Mouse (Mus musculus) spleen, adult 2 months (tissue): Measurements from ENCODE around the gene Sprtn. TPM values are rescaled to one million over a fixed set of nuclear protein-coding genes. Genes with fewer than 3 reads are reported as not detected.

Experiments used
- DNase-seq, 2 experiments: peaks; one replicate each; pipeline versions ENCODE4 v3.0.0 to v3.0.0-alpha.2; 2012 to 2021; ENCODE audit warnings: low spot score in 2 of 2, low read depth in 1 of 2
- H3K27ac ChIP-seq: fragments of 200-500 bp; 2 replicates; pipeline ENCODE4 v1.5.1; 2012; ENCODE audit warnings: low read length, inconsistent platforms; ENCODE audit not compliant: insufficient read depth
- H3K27me3 ChIP-seq: fragments of 200-500 bp; 2 replicates; pipeline ENCODE4 v1.6.1; 2012; ENCODE audit warnings: mild to moderate bottlenecking, moderate library complexity, low read length, inconsistent platforms; ENCODE audit not compliant: control insufficient read depth, insufficient read depth
- H3K36me3 ChIP-seq: fragments of 200-500 bp; 2 replicates; pipeline ENCODE4 v1.6.1; 2012; ENCODE audit warnings: mild to moderate bottlenecking, low read length, inconsistent platforms; ENCODE audit not compliant: control insufficient read depth, insufficient read depth
- H3K4me1 ChIP-seq: fragments of 200-500 bp; 2 replicates; pipeline ENCODE4 v1.6.1; 2011; ENCODE audit warnings: inconsistent platforms; ENCODE audit not compliant: control insufficient read depth, insufficient read depth, insufficient read length
- H3K4me3 ChIP-seq: fragments of 200-500 bp; 2 replicates; pipeline ENCODE4 v1.5.1; 2011; ENCODE audit warnings: mild to moderate bottlenecking, inconsistent platforms; ENCODE audit not compliant: insufficient read depth, insufficient read length; ENCODE audit errors: extremely low read depth
- CTCF ChIP-seq: fragments of 200-500 bp; IDR thresholded peaks from 2 replicates; pipeline ENCODE4 v1.5.1; 2011; ENCODE audit warnings: mild to moderate bottlenecking, inconsistent platforms; ENCODE audit not compliant: insufficient read depth, insufficient read length, insufficient replicate concordance; ENCODE audit errors: extremely low read depth
- POLR2A ChIP-seq: fragments of 200-500 bp; IDR thresholded peaks from 2 replicates; pipeline ENCODE4 v1.6.1; 2011; ENCODE audit warnings: low read depth, low read length, inconsistent platforms
- WGBS: fragments of 180-500 bp; shearing (Covaris S2); methylation state at CpG from one replicate; pipeline ENCODE4 v1.1.7; 2018; 5-methylcytosine and 5-hydroxymethylcytosine counted together
- polyA plus RNA-seq: library from polyadenylated mRNA; depleted of rRNA; stranded (reverse); fragments of >200 nt; gene quantifications from 2 replicates; pipeline ENCODE4 v1.2.3, GENCODE M21; 2012; rRNA removed

Gene Sprtn
- polyA plus RNA-seq, 1 experiment, result 11.2 TPM

DNA sequence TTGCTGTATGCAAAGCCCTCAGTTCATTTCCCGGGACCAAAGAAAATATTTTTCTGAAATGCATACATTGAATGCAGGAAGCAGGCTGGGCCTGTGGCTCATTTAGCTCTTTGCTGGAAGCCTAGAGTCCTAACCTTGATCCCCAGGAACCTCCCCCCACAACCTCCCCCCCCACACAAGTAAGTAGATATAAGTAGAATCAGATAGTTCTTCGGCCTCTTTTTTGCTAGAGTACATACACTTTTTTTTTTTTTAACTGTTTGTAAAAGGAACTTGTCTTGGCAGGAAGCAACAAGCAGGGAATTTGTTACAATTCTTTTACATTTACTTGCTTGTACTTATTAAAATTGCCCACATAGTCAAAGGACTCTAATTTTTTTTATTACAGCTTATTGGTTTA lies 53.2 kb downstream of the Sprtn start:
- no peak for DNase-seq
- Histone ChIP-seq H3K36me3 (no peaks in the 10 kb centered on the region), H3K4me1 (no peaks in the 10 kb centered on the region; the same call in 1 of the 2 replicates), H3K27ac (no peak overlapping the region), H3K4me3 (no peak overlapping the region), H3K27me3 (no peaks in the 10 kb centered on the region)
- TF ChIP-seq POLR2A (no peak), CTCF (no peak)
- WGBS, result 65% methylated on average over 2 of the region's 2 CpGs

DNA sequence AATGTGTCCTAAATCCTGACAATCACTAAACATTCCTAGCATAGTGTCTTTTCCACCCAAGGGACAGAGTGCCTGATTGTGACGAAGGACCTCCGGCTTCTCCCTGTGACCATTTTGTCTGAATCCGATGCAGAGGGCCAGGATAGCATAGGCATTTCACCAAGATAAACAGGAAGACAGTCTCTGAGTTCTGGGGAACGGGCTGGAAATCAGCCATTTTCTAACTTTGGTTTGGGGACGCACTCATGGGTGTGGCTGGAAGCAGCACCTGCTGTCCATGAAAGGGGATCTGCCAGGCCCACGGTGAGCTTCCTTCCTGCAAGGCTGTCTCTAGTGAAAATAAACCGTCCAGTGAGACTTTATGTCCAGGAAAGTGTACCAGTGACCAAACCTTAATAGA lies 55.5 kb downstream of the Sprtn start:
- no peaks in the 10 kb centered on the region; the same call in 1 of the 2 replicates for H3K4me1 ChIP-seq
- TF ChIP-seq CTCF (no peak), POLR2A (no peak)
- no peaks in the 10 kb centered on the region for H3K27me3 ChIP-seq
- no peak overlapping the region for H3K4me3 ChIP-seq
- no peak overlapping the region for H3K27ac ChIP-seq
- WGBS, result 72% methylated on average over 7 of the region's 7 CpGs
- H3K36me3 ChIP-seq, result no peaks in the 10 kb centered on the region
- DNase-seq, result no peak

GRCm38 (mm10) chr8:124954572-124955082 lies 56.9 kb downstream of the Sprtn start:
- DNase-seq, result no peak
- H3K36me3 ChIP-seq, result no peaks in the 10 kb centered on the region
- no peak overlapping the region for H3K4me3 ChIP-seq
- no peaks in the 10 kb centered on the region for H3K27me3 ChIP-seq
- 89% methylated on average over 8 of the region's 8 CpGs for WGBS
- TF ChIP-seq CTCF (no peak), POLR2A (no peak)
- H3K4me1 ChIP-seq, result peaks cover 5% of the 10 kb centered on the region; the same call in 1 of the 2 replicates
- H3K27ac ChIP-seq, result no peak overlapping the region

Other genes starting within 250 kb of the Sprtn start
- gene 2310022B05Rik, start 234.5 kb upstream of the Sprtn start, polyA plus RNA-seq, result 31.6 and 40.7 TPM in 2 replicates
- gene Ttc13, start 175.9 kb upstream of the Sprtn start, polyA plus RNA-seq, result 18.5 and 21.1 TPM in 2 replicates
- gene Arv1, start 175.7 kb upstream of the Sprtn start, polyA plus RNA-seq, result 18.0 and 19.4 TPM in 2 replicates
- gene Fam89a, start 146.1 kb upstream of the Sprtn start, polyA plus RNA-seq, result 1.2 and 1.5 TPM in 2 replicates
- 0.02 TPM in 1 of 2 replicates, not detected in the other for gene Trim67, start 104.8 kb upstream of the Sprtn start, polyA plus RNA-seq
- 36.0 and 42.5 TPM in 2 replicates for gene Gnpat, start 34.9 kb upstream of the Sprtn start, polyA plus RNA-seq
- 8.0 and 8.2 TPM in 2 replicates for gene 2810004N23Rik, start 34.8 kb upstream of the Sprtn start, polyA plus RNA-seq
- 6.5 and 10.5 TPM in 2 replicates for gene Exoc8, start 181 bp upstream of the Sprtn start, polyA plus RNA-seq
- gene Egln1, start 51.4 kb downstream of the Sprtn start, polyA plus RNA-seq, result 12.1 and 15.2 TPM in 2 replicates
- 21.0 and 22.7 TPM in 2 replicates for gene Tsnax, start 115.1 kb downstream of the Sprtn start, polyA plus RNA-seq
- gene Disc1, start 156.3 kb downstream of the Sprtn start, polyA plus RNA-seq, result 1.6 and 1.8 TPM in 2 replicates